Mouse (Mus musculus) erythroblast, embryonic 14.5 days (primary cell): ENCODE data around the gene Gstt2. TPM values are rescaled to one million over a fixed set of nuclear protein-coding genes. Genes with fewer than 3 reads are reported as not detected.
"Not testable (repeated sequence)": the region's sequence is repeated elsewhere in the genome, so short reads cannot be mapped to it uniquely, and the experiment has no call there.

Experiments used
- H3K27me3 ChIP-seq: 2 replicates; pipeline ENCODE4 v1.6.1; 2012; ENCODE audit warnings: inconsistent platforms; ENCODE audit not compliant: control insufficient read depth
- H3K36me3 ChIP-seq: 2 replicates; pipeline ENCODE4 v1.6.1; 2012; ENCODE audit warnings: mild to moderate bottlenecking, inconsistent platforms; ENCODE audit not compliant: control insufficient read depth
- H3K4me1 ChIP-seq: 2 replicates; pipeline ENCODE4 v1.6.1; 2012; ENCODE audit warnings: inconsistent platforms; ENCODE audit not compliant: control insufficient read depth
- H3K4me3 ChIP-seq: replicated peaks from 2 replicates; pipeline ENCODE3; 2012; ENCODE audit warnings: moderate library complexity, mild to moderate bottlenecking, inconsistent platforms
- H3K9me3 ChIP-seq: 2 replicates; pipeline ENCODE4 v1.6.1; 2012; ENCODE audit warnings: low read length, inconsistent platforms, mixed read lengths; ENCODE audit not compliant: control insufficient read depth
- GATA1 ChIP-seq: IDR thresholded peaks from 2 replicates; pipeline ENCODE4 v1.6.1; 2012; ENCODE audit warnings: low read length, inconsistent platforms, mixed read lengths
- TAL1 ChIP-seq: IDR thresholded peaks from 3 replicates; pipeline ENCODE4 v1.6.1; 2012; ENCODE audit warnings: low read length, inconsistent platforms, mixed read lengths
- polyA plus RNA-seq: library from polyadenylated mRNA; stranded (reverse); fragments of >175 nt; gene quantifications from 2 replicates; pipeline ENCODE4 v1.2.3, GENCODE M21; 2012

Gstt2 gene
- polyA plus RNA-seq, 1 experiment, result 0.64 TPM

DNA sequence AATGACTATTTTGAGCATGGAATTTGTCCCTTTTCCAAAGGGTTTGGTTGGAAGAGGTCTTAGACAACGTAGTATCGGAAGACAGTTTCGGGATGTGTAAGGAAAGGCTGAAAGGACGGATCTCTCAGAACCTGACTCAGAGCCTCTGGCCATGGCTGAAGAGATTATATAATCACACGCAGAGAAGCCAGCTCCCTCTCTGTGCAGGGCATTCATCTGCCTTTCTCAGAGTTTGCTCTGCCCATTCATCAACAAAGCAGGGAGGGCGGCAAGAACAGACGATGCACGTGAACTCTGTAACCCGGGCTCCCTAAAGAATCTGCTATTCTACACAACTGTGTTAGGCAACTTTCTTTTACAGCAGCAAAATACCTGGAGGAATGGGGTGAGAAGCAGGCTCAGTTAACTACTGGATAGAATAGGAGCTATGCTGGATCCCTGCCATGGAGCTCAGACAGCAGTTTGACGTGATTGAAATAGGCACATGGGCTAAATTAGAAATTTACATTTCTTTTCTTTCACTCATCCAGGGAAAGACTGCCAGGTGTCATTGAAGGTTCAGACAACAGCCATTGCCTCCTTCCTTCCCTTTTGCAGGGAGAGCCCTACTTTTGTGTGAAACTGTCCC lies 36.4 kb upstream of the Gstt2 start:
- H3K36me3 ChIP-seq, result no peaks in the 10 kb centered on the region
- H3K4me1 ChIP-seq, result peaks cover 13% of the 10 kb centered on the region
- H3K4me3 ChIP-seq, result no peak overlapping the region
- no peaks in the 10 kb centered on the region for H3K9me3 ChIP-seq
- no peak for TF ChIP-seq GATA1
- H3K27me3 ChIP-seq, result no peaks in the 10 kb centered on the region

GRCm38 (mm10) chr10:75872915-75873542 lies 35.8 kb upstream of the Gstt2 start:
- TF ChIP-seq GATA1, result no peak
- H3K36me3 ChIP-seq, result no peaks in the 10 kb centered on the region
- peak overlapping the region; percentile 55 for H3K4me3 ChIP-seq
- peaks cover 13% of the 10 kb centered on the region for H3K4me1 ChIP-seq
- H3K9me3 ChIP-seq, result no peaks in the 10 kb centered on the region
- no peaks in the 10 kb centered on the region for H3K27me3 ChIP-seq

DNA sequence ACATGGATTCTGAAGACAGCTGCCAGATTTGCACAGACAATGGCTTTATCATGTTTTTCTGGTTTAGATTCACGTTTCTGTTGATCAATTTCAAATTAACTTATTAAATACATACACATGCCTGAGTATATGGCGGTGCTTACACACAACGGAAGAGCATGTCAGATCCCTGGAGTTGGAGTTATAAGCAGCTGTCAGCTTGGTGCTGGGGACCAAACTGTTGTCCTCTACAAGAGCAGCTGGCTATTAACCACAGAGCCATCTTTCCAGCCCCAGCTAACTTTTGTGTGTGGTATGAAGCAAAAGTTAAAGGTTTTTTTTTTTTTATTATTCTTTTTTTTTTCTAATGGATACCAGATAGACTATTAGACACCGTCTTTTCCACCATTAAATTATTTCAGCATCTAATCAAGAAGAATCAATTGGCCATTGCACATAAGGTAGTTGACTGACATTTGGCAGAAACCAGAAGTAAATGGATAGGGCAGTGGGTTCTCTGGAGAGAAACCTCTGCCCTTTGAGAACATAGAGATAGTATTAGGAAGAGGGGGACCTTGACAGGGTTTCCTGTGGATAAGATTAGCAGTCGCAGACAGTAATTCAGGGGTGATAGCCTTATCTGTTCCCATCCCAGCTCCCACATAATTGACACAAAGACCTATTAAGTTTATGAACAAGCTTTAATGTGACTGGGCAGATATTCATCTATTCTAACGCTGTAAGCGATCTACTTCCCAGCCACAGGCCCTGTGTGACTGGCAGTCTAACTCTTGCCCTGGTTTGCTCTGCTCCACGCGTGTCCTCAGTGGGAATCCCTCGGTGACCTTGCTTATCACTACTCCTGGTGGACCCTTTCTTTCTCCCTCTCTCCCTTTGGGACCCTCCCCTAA lies 35.0 kb upstream of the Gstt2 start:
- H3K9me3 ChIP-seq, result no peaks in the 10 kb centered on the region
- no peaks in the 10 kb centered on the region for H3K27me3 ChIP-seq
- peaks cover 13% of the 10 kb centered on the region for H3K4me1 ChIP-seq
- TF ChIP-seq TAL1 (no peak), GATA1 (no peak)
- H3K36me3 ChIP-seq, result no peaks in the 10 kb centered on the region
- peak overlapping the region; percentile 55 for H3K4me3 ChIP-seq

DNA sequence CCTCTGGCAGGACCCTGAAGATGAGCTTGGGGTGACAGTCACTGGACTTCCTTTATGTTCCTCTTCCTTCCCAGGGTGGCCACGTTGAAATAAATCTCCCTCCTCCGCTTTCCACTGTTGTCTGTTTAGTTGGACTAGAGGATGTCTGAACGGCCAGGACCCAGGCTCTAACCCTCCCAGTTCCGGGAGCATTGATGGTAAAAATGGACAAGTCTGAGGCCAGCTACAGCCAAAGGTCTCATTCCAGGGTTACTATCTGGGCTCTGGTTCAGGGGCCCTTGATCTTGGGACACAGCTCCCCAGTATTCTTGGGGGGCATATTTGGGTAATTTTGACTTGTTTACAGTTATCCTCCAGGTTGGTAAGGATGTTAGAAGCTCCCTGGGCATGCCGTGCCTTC lies 24.4 kb upstream of the Gstt2 start:
- H3K4me3 ChIP-seq, result no peak overlapping the region

DNA sequence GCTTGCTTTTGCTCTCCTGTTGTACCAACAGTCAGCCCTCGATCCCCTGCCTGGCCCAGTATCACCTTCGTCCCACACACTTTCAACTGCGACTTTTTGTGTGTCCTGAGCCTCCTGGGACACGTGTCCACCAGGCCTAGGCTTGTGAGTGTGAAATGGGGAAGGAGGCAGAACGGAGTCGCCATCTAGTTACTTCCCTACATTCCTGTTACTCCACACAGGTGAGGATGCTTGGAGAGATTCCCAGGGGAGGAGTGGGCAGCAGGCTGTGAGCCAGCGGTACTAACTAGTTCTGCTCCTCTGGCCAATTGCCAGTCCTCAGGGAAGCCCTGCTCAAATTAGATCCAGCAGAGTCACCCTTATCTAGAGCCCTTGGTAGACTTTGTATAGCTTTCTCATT lies 23.5 kb upstream of the Gstt2 start:
- Histone ChIP-seq H3K36me3 (peaks cover 12% of the 10 kb centered on the region), H3K27me3 (no peaks in the 10 kb centered on the region), H3K9me3 (peaks cover 12% of the 10 kb centered on the region), H3K4me3 (no peak overlapping the region), H3K4me1 (peaks cover 33% of the 10 kb centered on the region)
- TF ChIP-seq GATA1, result no peak
- no peak for TF ChIP-seq TAL1

More for the DNA sequence above, 24.4 kb upstream of the Gstt2 start:
- Histone ChIP-seq H3K36me3 (peaks cover 12% of the 10 kb centered on the region), H3K4me1 (peaks cover 33% of the 10 kb centered on the region), H3K9me3 (peaks cover 12% of the 10 kb centered on the region), H3K27me3 (peaks cover 3% of the 10 kb centered on the region; the same call in 1 of the 2 replicates)
- TF ChIP-seq TAL1 (no peak), GATA1 (no peak)

- H3K27me3 ChIP-seq, result not testable (repeated sequence)
- Histone ChIP-seq H3K9me3 (peaks cover 12% of the 10 kb centered on the region), H3K36me3 (peaks cover 12% of the 10 kb centered on the region), H3K4me3 (peak within 1 kb of the TSS; percentile 75), H3K4me1 (peaks cover 33% of the 10 kb centered on the region)
Measured at GRCm38 (mm10) chr10:75859786-75860470, 22.7 kb upstream of the Gstt2 start, which contains the start of gene Mif. Gene Mif (minus strand): TSS chr10:75860240.

DNA sequence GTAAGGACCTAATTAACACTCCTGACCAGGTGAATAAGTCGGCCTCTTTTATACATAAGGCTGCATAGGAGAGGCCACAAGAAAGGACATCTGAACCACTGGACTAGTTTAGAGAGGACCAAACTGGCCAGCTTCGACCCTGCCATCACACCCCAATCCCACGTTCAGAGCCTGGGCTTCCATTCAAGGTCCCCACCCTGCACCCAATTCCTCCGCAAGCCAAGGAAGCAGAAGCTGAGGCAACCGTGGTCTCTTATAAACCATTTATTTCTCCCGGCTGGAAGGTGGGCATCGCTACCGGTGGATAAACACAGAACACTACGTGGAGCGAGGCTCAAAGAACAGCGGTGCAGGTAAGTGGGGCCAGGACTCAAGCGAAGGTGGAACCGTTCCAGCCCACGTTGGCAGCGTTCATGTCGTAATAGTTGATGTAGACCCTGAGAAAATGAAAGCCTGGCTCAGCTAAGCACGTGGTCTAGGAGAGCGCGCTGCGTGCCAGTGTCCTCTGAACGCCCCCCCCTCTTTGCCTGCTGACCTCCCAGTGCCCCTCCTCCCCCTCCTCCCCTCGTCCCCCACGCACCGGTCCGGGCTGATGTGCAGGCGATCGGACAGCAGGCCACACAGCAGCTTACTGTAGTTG lies 22.0 kb upstream of the Gstt2 start:
- H3K4me3 ChIP-seq, result peak overlapping the region; percentile 75
- H3K36me3 ChIP-seq, result peaks cover 12% of the 10 kb centered on the region
- H3K27me3 ChIP-seq, result no peaks in the 10 kb centered on the region
- peaks cover 12% of the 10 kb centered on the region for H3K9me3 ChIP-seq
- TF ChIP-seq TAL1, result no peak
- TF ChIP-seq GATA1, result no peak
- H3K4me1 ChIP-seq, result peaks cover 33% of the 10 kb centered on the region

DNA sequence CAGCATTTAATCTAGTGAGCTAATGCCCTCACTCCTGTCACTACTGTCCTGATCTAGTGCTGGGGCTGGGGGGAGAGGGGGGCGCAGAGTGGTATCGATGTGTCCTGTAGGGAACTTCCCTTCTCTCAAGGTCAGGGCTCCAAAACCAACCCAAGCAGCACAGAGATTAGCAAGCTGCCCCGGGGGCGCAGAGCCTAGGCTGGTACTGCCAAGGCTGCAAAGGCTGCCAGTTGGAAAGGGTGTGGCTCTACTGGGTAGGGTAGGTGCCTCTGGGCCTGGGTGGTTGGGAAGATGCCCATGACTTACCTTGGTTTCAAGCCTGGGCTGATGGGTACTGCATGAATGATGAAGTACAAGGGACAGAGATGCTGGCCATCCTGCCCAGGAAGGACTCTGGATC lies 20.4 kb upstream of the Gstt2 start:
- Histone ChIP-seq H3K4me3 (no peak overlapping the region), H3K4me1 (peaks cover 36% of the 10 kb centered on the region), H3K9me3 (peaks cover 9% of the 10 kb centered on the region), H3K36me3 (peaks cover 12% of the 10 kb centered on the region), H3K27me3 (no peaks in the 10 kb centered on the region)
- TF ChIP-seq TAL1 (no peak), GATA1 (no peak)
